Mouse (Mus musculus): ENCODE measurements around the gene Adamts17. TPM values are rescaled to one million over a fixed set of nuclear protein-coding genes. Genes with fewer than 3 reads are reported as not detected.

The Adamts17 gene
- total and polyA plus RNA-seq, 3 experiments = under 0.01 TPM; not detected in 2

- no peaks in the 10 kb centered on the region for H3K27me3 ChIP-seq (ENCODE audit: insufficient read depth, low read length)
- TF ChIP-seq GATA1 (IDR thresholded peaks at IDR 0.05; ENCODE audit: borderline replicate concordance, low read length) = no peak
- no peak for TF ChIP-seq CTCF (IDR thresholded peaks at IDR 0.05; ENCODE audit: low read depth, low read length)
- no peak for TF ChIP-seq TAL1 (conservative IDR thresholded peaks at IDR 0.05; ENCODE audit: low read depth, low read length)
- no peak for TF ChIP-seq GATA2 (IDR thresholded peaks at IDR 0.05; ENCODE audit: borderline replicate concordance, low read depth, low read length)
- TF ChIP-seq POLR2AphosphoS5 (IDR thresholded peaks at IDR 0.05; ENCODE audit: insufficient replicate concordance, low read depth, low read length) = no peak
- no peak overlapping the region for H3K4me3 ChIP-seq (ENCODE audit: low read depth, low read length)
- peaks cover 6% of the 10 kb centered on the region; the same call in 1 of the 2 replicates for H3K9me3 ChIP-seq (replicated peaks)
- ATAC-seq (ENCODE audit: extremely low read depth, insufficient number of reproducible peaks, low FRiP score, poor library complexity, severe bottlenecking) (no peak), DNase-seq (ENCODE audit: low spot score) (no peak)
- no peaks in the 10 kb centered on the region for H3K36me3 ChIP-seq (replicated peaks)
- H3K4me1 ChIP-seq (ENCODE audit: insufficient read depth, low read depth, low read length) = no peaks in the 10 kb centered on the region
Measured at GRCm38 (mm10) chr7:67044121-67044817, 204.7 kb downstream of the Adamts17 start.

GRCm38 (mm10) chr7:67045202-67045601, 205.7 kb downstream of the Adamts17 start:
- no peak for DNase-seq (ENCODE audit: low spot score)
- Histone ChIP-seq H3K4me1 (ENCODE audit: insufficient read depth, low read depth, low read length) (no peaks in the 10 kb centered on the region), H3K36me3 (replicated peaks) (no peaks in the 10 kb centered on the region), H3K27me3 (ENCODE audit: insufficient read depth, low read length) (no peaks in the 10 kb centered on the region), H3K9me3 (replicated peaks) (peaks cover 9% of the 10 kb centered on the region), H3K4me3 (ENCODE audit: low read depth, low read length) (no peak overlapping the region)
- ATAC-seq (ENCODE audit: extremely low read depth, insufficient number of reproducible peaks, low FRiP score, poor library complexity, severe bottlenecking) = no peak
- TF ChIP-seq CTCF (IDR thresholded peaks at IDR 0.05; ENCODE audit: low read depth, low read length) = no peak
- no peak for TF ChIP-seq POLR2AphosphoS5 (IDR thresholded peaks at IDR 0.05; ENCODE audit: insufficient replicate concordance, low read depth, low read length)
- TF ChIP-seq GATA1 (IDR thresholded peaks at IDR 0.05; ENCODE audit: borderline replicate concordance, low read length) = no peak
- no peak for TF ChIP-seq TAL1 (conservative IDR thresholded peaks at IDR 0.05; ENCODE audit: low read depth, low read length)
- TF ChIP-seq GATA2 (IDR thresholded peaks at IDR 0.05; ENCODE audit: borderline replicate concordance, low read depth, low read length) = no peak

- H3K9me3 ChIP-seq (replicated peaks) = peaks cover 12% of the 10 kb centered on the region
- no peaks in the 10 kb centered on the region for H3K4me1 ChIP-seq (ENCODE audit: insufficient read depth, low read depth, low read length)
- no peaks in the 10 kb centered on the region for H3K27me3 ChIP-seq (ENCODE audit: insufficient read depth, low read length)
- DNase-seq (ENCODE audit: low spot score) (no peak), ATAC-seq (ENCODE audit: extremely low read depth, insufficient number of reproducible peaks, low FRiP score, poor library complexity, severe bottlenecking) (no peak)
- TF ChIP-seq GATA2 (IDR thresholded peaks at IDR 0.05; ENCODE audit: borderline replicate concordance, low read depth, low read length) (no peak), POLR2AphosphoS5 (IDR thresholded peaks at IDR 0.05; ENCODE audit: insufficient replicate concordance, low read depth, low read length) (no peak), CTCF (IDR thresholded peaks at IDR 0.05; ENCODE audit: low read depth, low read length) (no peak), GATA1 (IDR thresholded peaks at IDR 0.05; ENCODE audit: borderline replicate concordance, low read length) (no peak), TAL1 (conservative IDR thresholded peaks at IDR 0.05; ENCODE audit: low read depth, low read length) (no peak)
- H3K36me3 ChIP-seq (replicated peaks) = no peaks in the 10 kb centered on the region
- no peak overlapping the region for H3K4me3 ChIP-seq (ENCODE audit: low read depth, low read length)
Measured at GRCm38 (mm10) chr7:67049206-67049605, 209.7 kb downstream of the Adamts17 start.

- TF ChIP-seq GATA2 (IDR thresholded peaks at IDR 0.05; ENCODE audit: borderline replicate concordance, low read depth, low read length) (no peak), POLR2AphosphoS5 (IDR thresholded peaks at IDR 0.05; ENCODE audit: insufficient replicate concordance, low read depth, low read length) (no peak), TAL1 (conservative IDR thresholded peaks at IDR 0.05; ENCODE audit: low read depth, low read length) (no peak), GATA1 (IDR thresholded peaks at IDR 0.05; ENCODE audit: borderline replicate concordance, low read length) (no peak), CTCF (IDR thresholded peaks at IDR 0.05; ENCODE audit: low read depth, low read length) (no peak)
Measured at GRCm38 (mm10) chr7:67050424-67050823, 210.9 kb downstream of the Adamts17 start.

GRCm38 (mm10) chr7:67051089-67051718, 211.7 kb downstream of the Adamts17 start:
- Histone ChIP-seq H3K4me1 (ENCODE audit: insufficient read depth, low read depth, low read length) (no peaks in the 10 kb centered on the region), H3K36me3 (replicated peaks) (no peaks in the 10 kb centered on the region), H3K4me3 (ENCODE audit: low read depth, low read length) (no peak overlapping the region), H3K9me3 (replicated peaks) (peaks cover 10% of the 10 kb centered on the region), H3K27me3 (ENCODE audit: insufficient read depth, low read length) (no peaks in the 10 kb centered on the region)
- TF ChIP-seq POLR2AphosphoS5 (IDR thresholded peaks at IDR 0.05; ENCODE audit: insufficient replicate concordance, low read depth, low read length) (no peak), CTCF (IDR thresholded peaks at IDR 0.05; ENCODE audit: low read depth, low read length) (no peak), TAL1 (conservative IDR thresholded peaks at IDR 0.05; ENCODE audit: low read depth, low read length) (no peak), GATA1 (IDR thresholded peaks at IDR 0.05; ENCODE audit: borderline replicate concordance, low read length) (no peak), GATA2 (IDR thresholded peaks at IDR 0.05; ENCODE audit: borderline replicate concordance, low read depth, low read length) (no peak)
- no peak for ATAC-seq (ENCODE audit: extremely low read depth, insufficient number of reproducible peaks, low FRiP score, poor library complexity, severe bottlenecking)
- DNase-seq (ENCODE audit: low spot score) = no peak

More at GRCm38 (mm10) chr7:67050424-67050823, 210.9 kb downstream of the Adamts17 start:
- no peak for ATAC-seq (ENCODE audit: extremely low read depth, insufficient number of reproducible peaks, low FRiP score, poor library complexity, severe bottlenecking)
- Histone ChIP-seq H3K9me3 (replicated peaks) (peaks cover 10% of the 10 kb centered on the region), H3K27me3 (ENCODE audit: insufficient read depth, low read length) (no peaks in the 10 kb centered on the region), H3K36me3 (replicated peaks) (no peaks in the 10 kb centered on the region), H3K4me3 (ENCODE audit: low read depth, low read length) (no peak overlapping the region), H3K4me1 (ENCODE audit: insufficient read depth, low read depth, low read length) (no peaks in the 10 kb centered on the region)
- DNase-seq (ENCODE audit: low spot score) = no peak

GRCm38 (mm10) chr7:67054876-67055275, 215.3 kb downstream of the Adamts17 start:
- no peaks in the 10 kb centered on the region for H3K4me1 ChIP-seq (ENCODE audit: insufficient read depth, low read depth, low read length)
- TF ChIP-seq POLR2AphosphoS5 (IDR thresholded peaks at IDR 0.05; ENCODE audit: insufficient replicate concordance, low read depth, low read length) = no peak
- no peak for TF ChIP-seq GATA1 (IDR thresholded peaks at IDR 0.05; ENCODE audit: borderline replicate concordance, low read length)
- TF ChIP-seq CTCF (IDR thresholded peaks at IDR 0.05; ENCODE audit: low read depth, low read length) = no peak
- ATAC-seq (ENCODE audit: extremely low read depth, insufficient number of reproducible peaks, low FRiP score, poor library complexity, severe bottlenecking) (no peak), DNase-seq (ENCODE audit: low spot score) (no peak)
- no peaks in the 10 kb centered on the region for H3K27me3 ChIP-seq (ENCODE audit: insufficient read depth, low read length)
- H3K9me3 ChIP-seq (replicated peaks) = peaks cover 8% of the 10 kb centered on the region
- no peak overlapping the region for H3K4me3 ChIP-seq (ENCODE audit: low read depth, low read length)
- H3K36me3 ChIP-seq (replicated peaks) = no peaks in the 10 kb centered on the region
